8 mouse cellular contexts compared by ENCODE assay signal in the genomic region with DNA sequence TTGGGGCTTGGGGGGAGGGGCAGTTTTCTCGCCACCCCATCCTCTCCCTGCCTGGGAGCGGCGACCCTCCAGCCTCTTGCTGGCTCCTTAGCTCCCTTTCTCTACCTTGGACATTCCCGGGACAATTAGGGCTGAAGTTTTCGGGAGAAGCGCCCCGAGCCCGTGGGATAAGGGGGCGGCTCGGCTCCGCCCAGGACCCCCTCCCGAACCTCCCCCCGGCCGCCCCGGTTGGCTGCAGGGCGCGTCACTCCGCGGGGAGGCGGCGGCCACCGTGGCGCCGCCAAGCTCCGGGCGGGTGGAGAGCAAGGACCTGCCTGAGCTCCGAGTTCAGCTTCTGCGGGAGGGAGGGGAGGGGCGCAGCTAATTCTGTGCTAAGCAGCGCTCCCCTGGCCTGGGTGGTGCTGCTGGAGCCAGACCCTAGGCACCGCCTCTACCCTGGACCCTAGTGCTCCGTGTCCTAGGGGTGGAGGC. TPM values are rescaled to one million over a fixed set of nuclear protein-coding genes. Genes with fewer than 3 reads are reported as not detected.
A peak's percentile ranks its signal among the peaks of the same experiment; 100 is the strongest.
DNase-seq lines count a peak whose midpoint lies in the region; ATAC-seq and TF ChIP-seq lines count a peak whose summit lies in the region.

No protein-coding gene starts in this region.

- H3K9me3 ChIP-seq in lung, postnatal 0 days (ENCODE audit: low read length): no peaks in the 10 kb centered on the region
- no peaks in the 10 kb centered on the region for H3K9me3 ChIP-seq in forebrain, embryonic 14.5 days (replicated peaks; ENCODE audit: control insufficient read depth, low read length)
- H3K9me3 ChIP-seq in hindbrain, embryonic 14.5 days (ENCODE audit: control insufficient read depth, low read length): no peaks in the 10 kb centered on the region
- H3K9me3 ChIP-seq in midbrain, embryonic 12.5 days: no peaks in the 10 kb centered on the region

- WGBS in lung, postnatal 0 days: 0% methylated on average over 31 of the region's 32 CpGs
- under 1% methylated on average over 27 of the region's 32 CpGs for WGBS in forebrain, embryonic 14.5 days
- under 1% methylated on average over 26 of the region's 32 CpGs for WGBS in hindbrain, embryonic 14.5 days
- WGBS in midbrain, embryonic 12.5 days: 1% methylated on average over 29 of the region's 32 CpGs

- H3K4me3 ChIP-seq in lung, postnatal 0 days (ENCODE audit: low read depth, low read length): peak overlapping the region; percentile 42
- H3K4me3 ChIP-seq in forebrain, embryonic 14.5 days (ENCODE audit: low read depth, low read length): peak overlapping the region; percentile 71
- H3K4me3 ChIP-seq in hindbrain, embryonic 14.5 days (replicated peaks; ENCODE audit: low read length): peak overlapping the region; percentile 54
- H3K4me3 ChIP-seq in midbrain, embryonic 12.5 days: peak overlapping the region; percentile 79

- no peak for DNase-seq in lung, postnatal 0 days (ENCODE audit: low spot score)
- no peak for DNase-seq in lung, postnatal 10 days
- peak; percentile 88 for DNase-seq in forebrain, embryonic 14.5 days (ENCODE audit: low spot score)
- DNase-seq in hindbrain, embryonic 14.5 days (ENCODE audit: low spot score): no peak
- DNase-seq in layer of hippocampus, postnatal 36 days: peak; percentile 79 to 82
- DNase-seq in yolk sac, embryonic 10.5 days (ENCODE audit: low spot score): peak; percentile 87
- DNase-seq in thymus, postnatal 4 days: no peak

- H3K4me2 ChIP-seq in lung, postnatal 0 days (replicated peaks; ENCODE audit: low read depth, low read length): peak overlapping the region; percentile 74
- H3K4me2 ChIP-seq in forebrain, embryonic 14.5 days (ENCODE audit: low read length): peak overlapping the region; percentile 75
- H3K4me2 ChIP-seq in hindbrain, embryonic 14.5 days (replicated peaks): peak overlapping the region; percentile 82
- peak overlapping the region; percentile 83 for H3K4me2 ChIP-seq in midbrain, embryonic 12.5 days (replicated peaks)

- no peaks in the 10 kb centered on the region for H3K36me3 ChIP-seq in lung, postnatal 0 days (ENCODE audit: insufficient read depth, low read length)
- no peaks in the 10 kb centered on the region for H3K36me3 ChIP-seq in forebrain, embryonic 14.5 days (ENCODE audit: control insufficient read depth, insufficient read depth, low read length)
- H3K36me3 ChIP-seq in hindbrain, embryonic 14.5 days (replicated peaks; ENCODE audit: control insufficient read depth, insufficient read depth): no peaks in the 10 kb centered on the region
- H3K36me3 ChIP-seq in midbrain, embryonic 12.5 days: no peaks in the 10 kb centered on the region

- peak; percentile 23; the same call in 1 of the 2 replicates for ATAC-seq in lung, postnatal 0 days
- ATAC-seq in forebrain, embryonic 14.5 days: peak; percentile 67
- ATAC-seq in hindbrain, embryonic 14.5 days (ENCODE audit: low FRiP score): peak; percentile 74
- ATAC-seq in midbrain, embryonic 12.5 days (ENCODE audit: low FRiP score, low read depth): peak; percentile 78

- no peak for TF ChIP-seq EP300 in lung, postnatal 0 days (IDR thresholded peaks at IDR 0.05)

- H3K27ac ChIP-seq in lung, postnatal 0 days (ENCODE audit: low read length): no peak overlapping the region
- H3K27ac ChIP-seq in forebrain, embryonic 14.5 days (ENCODE audit: low read depth, low read length): peak overlapping the region; percentile 99
- peak overlapping the region; percentile 90 for H3K27ac ChIP-seq in hindbrain, embryonic 14.5 days
- H3K27ac ChIP-seq in midbrain, embryonic 12.5 days (replicated peaks): peak overlapping the region; percentile 94

- H3K9ac ChIP-seq in lung, postnatal 0 days (replicated peaks; ENCODE audit: low read depth): no peak overlapping the region
- peak overlapping the region; percentile 99 for H3K9ac ChIP-seq in forebrain, embryonic 14.5 days (ENCODE audit: low read length)
- peak overlapping the region; percentile 75 for H3K9ac ChIP-seq in hindbrain, embryonic 14.5 days
- peak overlapping the region; percentile 94 for H3K9ac ChIP-seq in midbrain, embryonic 12.5 days (replicated peaks)

- H3K4me1 ChIP-seq in lung, postnatal 0 days (ENCODE audit: insufficient read depth, low read depth, low read length): peaks cover 19% of the 10 kb centered on the region
- peaks cover 13% of the 10 kb centered on the region for H3K4me1 ChIP-seq in forebrain, embryonic 14.5 days (ENCODE audit: control insufficient read depth, insufficient read depth, low read length)
- H3K4me1 ChIP-seq in hindbrain, embryonic 14.5 days (replicated peaks; ENCODE audit: control insufficient read depth, insufficient read depth, low read length): peaks cover 17% of the 10 kb centered on the region; the same call in 1 of the 2 replicates
- peaks cover 44% of the 10 kb centered on the region for H3K4me1 ChIP-seq in midbrain, embryonic 12.5 days

- TF ChIP-seq CTCF in lung, postnatal 0 days (IDR thresholded peaks at IDR 0.05): no peak

- peaks cover 86% of the 10 kb centered on the region for H3K27me3 ChIP-seq in lung, postnatal 0 days (replicated peaks; ENCODE audit: insufficient read depth, low read length)
- 0 out of 2 replicates have a peak, but pooled peaks cover 6% of the 10 kb centered on the region for H3K27me3 ChIP-seq in forebrain, embryonic 14.5 days (replicated peaks; ENCODE audit: control insufficient read depth, insufficient read depth, low read length)
- H3K27me3 ChIP-seq in hindbrain, embryonic 14.5 days (ENCODE audit: control insufficient read depth, insufficient read depth, low read length): peaks cover 52% of the 10 kb centered on the region
- peaks cover 42% of the 10 kb centered on the region for H3K27me3 ChIP-seq in midbrain, embryonic 12.5 days

RNA-seq across cellular contexts. Expression of a gene that starts 0.6 kb away (rescaled TPM):
- polyA plus RNA-seq in lung, postnatal 0 days (2015; fragmentation: Nextera tagmentation; extraction: Ambion mirVana): 0.02 TPM in 1 of 2 replicates, not detected in the other
- 14.8 and 16.0 TPM in 2 replicates for polyA plus RNA-seq in forebrain, embryonic 14.5 days (2014; fragmentation: Nextera tagmentation; extraction: Ambion mirVana)
- polyA plus RNA-seq in hindbrain, embryonic 14.5 days (2014; fragmentation: Nextera tagmentation; extraction: Ambion mirVana): 9.7 and 9.9 TPM in 2 replicates
- total RNA-seq in layer of hippocampus, postnatal 36 days (2021): 10 to 100 TPM; 11.8 to 13.9 TPM
- polyA plus RNA-seq in midbrain, embryonic 12.5 days (2016; fragmentation: Nextera tagmentation; extraction: Ambion mirVana): 13.4 and 16.2 TPM in 2 replicates

Comparison
In these comparisons a context has a peak if more than half of its experiments do, and no peak if none do; other contexts are left out.
1. ATAC-seq: peak in every context shown above with its lines; median percentile 78 in midbrain, embryonic 12.5 days; 74 in hindbrain, embryonic 14.5 days; 67 in forebrain, embryonic 14.5 days; 23 in lung, postnatal 0 days.
2. DNase-seq: peak in forebrain, embryonic 14.5 days (single experiment), layer of hippocampus, postnatal 36 days (2 of 2) and yolk sac, embryonic 10.5 days (single experiment); none in lung, postnatal 0 days (single experiment), lung, postnatal 10 days (single experiment), hindbrain, embryonic 14.5 days (single experiment) and thymus, postnatal 4 days (single experiment).
3. RNA of a gene that starts 0.6 kb away (polyA plus RNA-seq): 13.4 to 16.2 TPM in midbrain, embryonic 12.5 days, 14.8 to 16.0 TPM in forebrain, embryonic 14.5 days and 9.7 to 9.9 TPM in hindbrain, embryonic 14.5 days; 0.02 TPM in lung, postnatal 0 days; every median in the first group is over 10 times any median in the second.
4. Peak in every context shown above with its lines, with median percentiles within 50 percentile points of each other: H3K4me2 ChIP-seq and H3K4me3 ChIP-seq.